Mouse (Mus musculus) embryonic facial prominence, embryonic 10.5 days (tissue): ENCODE data around the gene Zc2hc1c. TPM values are rescaled to one million over a fixed set of nuclear protein-coding genes. Genes with fewer than 3 reads are reported as not detected.
A peak's percentile ranks its signal among the peaks of the same experiment; 100 is the strongest.

ENCODE experiments used
- DNase-seq: peaks from one replicate; pipeline ENCODE4 v3.0.0-alpha.2; 2017; ENCODE audit warnings: low spot score
- H3K27ac ChIP-seq: fragments of 300-500 bp; sonication (generic); replicated peaks from 2 replicates; pipeline ENCODE4 v1.5.1; 2016; ENCODE audit warnings: mild to moderate bottlenecking
- H3K27me3 ChIP-seq: fragments of 300-500 bp; sonication (generic); replicated peaks from 2 replicates; pipeline ENCODE4 v1.6.1; 2016; ENCODE audit warnings: low read depth, mild to moderate bottlenecking; ENCODE audit not compliant: poor library complexity, severe bottlenecking
- H3K36me3 ChIP-seq: fragments of 300-500 bp; sonication (generic); replicated peaks from 2 replicates; pipeline ENCODE4 v1.6.1; 2016; ENCODE audit warnings: mild to moderate bottlenecking, moderate library complexity
- H3K4me1 ChIP-seq: fragments of 300-500 bp; sonication (generic); 2 replicates; pipeline ENCODE4 v1.6.1; 2016
- H3K4me3 ChIP-seq: fragments of 300-500 bp; sonication (generic); 2 replicates; pipeline ENCODE4 v1.5.1; 2016; ENCODE audit warnings: mild to moderate bottlenecking, moderate library complexity
- H3K9me3 ChIP-seq: fragments of 300-500 bp; sonication (generic); 2 replicates; pipeline ENCODE4 v1.6.1; 2016; ENCODE audit warnings: mild to moderate bottlenecking
- WGBS: fragments of 180-500 bp; shearing (Covaris S2); methylation state at CpG from one replicate; pipeline ENCODE4 v1.1.7; 2016; 5-methylcytosine and 5-hydroxymethylcytosine counted together
- polyA plus RNA-seq: library from polyadenylated mRNA; unstranded; fragments of >200 nt; fragmentation: Nextera tagmentation; extraction: Ambion mirVana; gene quantifications from 2 replicates; pipeline ENCODE4 v1.2.1, GENCODE M21; 2016

Zc2hc1c gene
- polyA plus RNA-seq, 1 experiment from 2014 or later, result 0.90 TPM

GRCm38 (mm10) chr12:85305247-85305892 is 17.0 kb downstream of the Zc2hc1c start:
- 54% methylated on average over 16 of the region's 16 CpGs for WGBS
- H3K4me3 ChIP-seq, result no peak overlapping the region

GRCm38 (mm10) chr12:85308651-85309050 is 20.3 kb downstream of the Zc2hc1c start:
- no peaks in the 10 kb centered on the region for H3K27me3 ChIP-seq
- no peak overlapping the region for H3K27ac ChIP-seq
- H3K4me1 ChIP-seq, result no peaks in the 10 kb centered on the region; the same call in 1 of the 2 replicates
- no peaks in the 10 kb centered on the region for H3K9me3 ChIP-seq
- no peak overlapping the region for H3K4me3 ChIP-seq
- 81% methylated on average over 3 of the region's 3 CpGs for WGBS
- DNase-seq, result no peak
- H3K36me3 ChIP-seq, result peaks cover 100% of the 10 kb centered on the region

More at GRCm38 (mm10) chr12:85305247-85305892, 17.0 kb downstream of the Zc2hc1c start:
- peaks cover 100% of the 10 kb centered on the region for H3K36me3 ChIP-seq
- H3K4me1 ChIP-seq, result no peaks in the 10 kb centered on the region; the same call in 1 of the 2 replicates
- H3K27me3 ChIP-seq, result no peaks in the 10 kb centered on the region
- H3K9me3 ChIP-seq, result no peaks in the 10 kb centered on the region
- DNase-seq, result peak; percentile 83
- no peak overlapping the region for H3K27ac ChIP-seq

GRCm38 (mm10) chr12:85330153-85330552 is 41.8 kb downstream of the Zc2hc1c start:
- H3K36me3 ChIP-seq, result peaks cover 93% of the 10 kb centered on the region
- no peaks in the 10 kb centered on the region for H3K4me1 ChIP-seq
- H3K4me3 ChIP-seq, result no peak overlapping the region
- H3K27me3 ChIP-seq, result no peaks in the 10 kb centered on the region
- WGBS, result 90% methylated on average over 7 of the region's 7 CpGs
- no peaks in the 10 kb centered on the region for H3K9me3 ChIP-seq
- no peak for DNase-seq
- no peak overlapping the region for H3K27ac ChIP-seq

GRCm38 (mm10) chr12:85337567-85338311 is 49.3 kb downstream of the Zc2hc1c start:
- H3K4me1 ChIP-seq, result peaks cover 16% of the 10 kb centered on the region
- 88% methylated on average over 6 of the region's 6 CpGs for WGBS
- H3K9me3 ChIP-seq, result no peaks in the 10 kb centered on the region
- H3K27ac ChIP-seq, result no peak overlapping the region
- H3K36me3 ChIP-seq, result peaks cover 49% of the 10 kb centered on the region
- no peak for DNase-seq
- peak overlapping the region; percentile 97 for H3K4me3 ChIP-seq
- H3K27me3 ChIP-seq, result no peaks in the 10 kb centered on the region

GRCm38 (mm10) chr12:85338815-85339214 is 50.4 kb downstream of the Zc2hc1c start:
- no peaks in the 10 kb centered on the region for H3K27me3 ChIP-seq
- H3K36me3 ChIP-seq, result peaks cover 46% of the 10 kb centered on the region
- H3K4me1 ChIP-seq, result peaks cover 16% of the 10 kb centered on the region
- peak overlapping the region; percentile 97 for H3K4me3 ChIP-seq
- H3K27ac ChIP-seq, result peak overlapping the region; percentile 98
- H3K9me3 ChIP-seq, result no peaks in the 10 kb centered on the region
- DNase-seq, result no peak
- WGBS, result under 1% methylated on average over 42 of the region's 42 CpGs

- Histone ChIP-seq H3K4me1 (peaks cover 16% of the 10 kb centered on the region), H3K4me3 (peak within 1 kb of the TSS; percentile 97), H3K27me3 (no peaks in the 10 kb centered on the region), H3K9me3 (no peaks in the 10 kb centered on the region), H3K36me3 (peaks cover 46% of the 10 kb centered on the region), H3K27ac (peak within 1 kb of the TSS; percentile 98)
- under 1% methylated on average over 36 of the region's 36 CpGs for WGBS
- DNase-seq, result peak; percentile 94
These were observed 50.9 kb downstream of the Zc2hc1c start, which contains the start of gene Nek9 for GRCm38 (mm10) chr12:85339243-85339729. Gene Nek9, minus strand, starts transcription at chr12:85339362.

GRCm38 (mm10) chr12:85339947-85340346 is 51.6 kb downstream of the Zc2hc1c start:
- H3K36me3 ChIP-seq, result peaks cover 46% of the 10 kb centered on the region
- peak; percentile 13 for DNase-seq
- peaks cover 16% of the 10 kb centered on the region for H3K4me1 ChIP-seq
- peak overlapping the region; percentile 97 for H3K4me3 ChIP-seq
- no peaks in the 10 kb centered on the region for H3K27me3 ChIP-seq
- H3K27ac ChIP-seq, result no peak overlapping the region
- no peaks in the 10 kb centered on the region for H3K9me3 ChIP-seq
- WGBS, result 39% methylated on average over 4 of the region's 4 CpGs

GRCm38 (mm10) chr12:85341131-85341530 is 52.7 kb downstream of the Zc2hc1c start:
- Histone ChIP-seq H3K36me3 (peaks cover 38% of the 10 kb centered on the region), H3K4me3 (no peak overlapping the region), H3K9me3 (no peaks in the 10 kb centered on the region), H3K27ac (no peak overlapping the region), H3K4me1 (peaks cover 16% of the 10 kb centered on the region), H3K27me3 (no peaks in the 10 kb centered on the region)
- 72% methylated on average over 1 of the region's 1 CpGs for WGBS
- no peak for DNase-seq

- H3K4me1 ChIP-seq, result peaks cover 16% of the 10 kb centered on the region
- H3K4me3 ChIP-seq, result no peak overlapping the region
- DNase-seq, result no peak
- H3K27me3 ChIP-seq, result no peaks in the 10 kb centered on the region
- no peaks in the 10 kb centered on the region for H3K9me3 ChIP-seq
- no peak overlapping the region for H3K27ac ChIP-seq
- WGBS, result 79% methylated on average over 4 of the region's 4 CpGs
- H3K36me3 ChIP-seq, result peaks cover 37% of the 10 kb centered on the region
These were observed 53.9 kb downstream of the Zc2hc1c start for GRCm38 (mm10) chr12:85342310-85342709.

GRCm38 (mm10) chr12:85344252-85344651 is 55.9 kb downstream of the Zc2hc1c start:
- Histone ChIP-seq H3K36me3 (peaks cover 57% of the 10 kb centered on the region), H3K27me3 (no peaks in the 10 kb centered on the region), H3K9me3 (no peaks in the 10 kb centered on the region), H3K27ac (no peak overlapping the region), H3K4me3 (no peak overlapping the region), H3K4me1 (peaks cover 8% of the 10 kb centered on the region)
- no peak for DNase-seq
- 76% methylated on average over 7 of the region's 7 CpGs for WGBS

GRCm38 (mm10) chr12:85345559-85345958 is 57.2 kb downstream of the Zc2hc1c start:
- H3K4me1 ChIP-seq, result no peaks in the 10 kb centered on the region
- DNase-seq, result no peak
- peaks cover 69% of the 10 kb centered on the region for H3K36me3 ChIP-seq
- 92% methylated on average over 6 of the region's 6 CpGs for WGBS
- H3K27ac ChIP-seq, result no peak overlapping the region
- no peaks in the 10 kb centered on the region for H3K9me3 ChIP-seq
- H3K4me3 ChIP-seq, result no peak overlapping the region
- no peaks in the 10 kb centered on the region for H3K27me3 ChIP-seq

- 64% methylated on average over 3 of the region's 3 CpGs for WGBS
- peaks cover 74% of the 10 kb centered on the region for H3K36me3 ChIP-seq
- H3K27ac ChIP-seq, result no peak overlapping the region
- no peak overlapping the region for H3K4me3 ChIP-seq
- H3K9me3 ChIP-seq, result no peaks in the 10 kb centered on the region
- H3K4me1 ChIP-seq, result no peaks in the 10 kb centered on the region
- DNase-seq, result peak; percentile 37
- no peaks in the 10 kb centered on the region for H3K27me3 ChIP-seq
These were observed 58.0 kb downstream of the Zc2hc1c start for GRCm38 (mm10) chr12:85346374-85346773.

GRCm38 (mm10) chr12:85347196-85347595 is 58.8 kb downstream of the Zc2hc1c start:
- H3K36me3 ChIP-seq, result peaks cover 74% of the 10 kb centered on the region
- H3K4me3 ChIP-seq, result no peak overlapping the region
- no peak overlapping the region for H3K27ac ChIP-seq
- no peaks in the 10 kb centered on the region for H3K27me3 ChIP-seq
- no peaks in the 10 kb centered on the region for H3K4me1 ChIP-seq
- H3K9me3 ChIP-seq, result no peaks in the 10 kb centered on the region
- 80% methylated on average over 3 of the region's 3 CpGs for WGBS
- no peak for DNase-seq
